Mouse (Mus musculus) limb, embryonic 15.5 days (tissue): ENCODE data around the gene Tigd4. TPM values are rescaled to one million over a fixed set of nuclear protein-coding genes. Genes with fewer than 3 reads are reported as not detected.

Experiments used
- ATAC-seq: fragments of 200-750 bp; cut with Nextera tagmentation; 2 replicates; pipeline ENCODE4 v1.8.0; 2017; ENCODE audit warnings: low read depth, moderate TSS enrichment; ENCODE audit not compliant: insufficient number of reproducible peaks, low FRiP score, low TSS enrichment
- H3K27ac ChIP-seq: fragments of 300-500 bp; sonication (generic); 2 replicates; pipeline ENCODE4 v1.5.1; 2015; ENCODE audit warnings: moderate library complexity, mild to moderate bottlenecking, inconsistent platforms
- H3K27me3 ChIP-seq: fragments of 300-500 bp; sonication (generic); 2 replicates; pipeline ENCODE4 v1.6.1; 2015; ENCODE audit warnings: inconsistent platforms
- H3K36me3 ChIP-seq: fragments of 300-500 bp; sonication (generic); 2 replicates; pipeline ENCODE4 v1.6.1; 2015; ENCODE audit warnings: inconsistent platforms
- H3K4me1 ChIP-seq: fragments of 300-500 bp; sonication (generic); 2 replicates; pipeline ENCODE4 v1.6.1; 2015; ENCODE audit warnings: inconsistent platforms
- H3K4me2 ChIP-seq: fragments of 300-500 bp; sonication (generic); 2 replicates; pipeline ENCODE4 v1.6.1; 2015; ENCODE audit warnings: mild to moderate bottlenecking, inconsistent platforms
- H3K4me3 ChIP-seq: fragments of 300-500 bp; sonication (generic); 2 replicates; pipeline ENCODE4 v1.5.1; 2015; ENCODE audit warnings: mild to moderate bottlenecking, inconsistent platforms
- H3K9ac ChIP-seq: fragments of 300-500 bp; sonication (generic); 2 replicates; pipeline ENCODE4 v1.6.1; 2015; ENCODE audit warnings: inconsistent platforms
- H3K9me3 ChIP-seq: fragments of 300-500 bp; sonication (generic); 2 replicates; pipeline ENCODE4 v1.6.1; 2016; ENCODE audit warnings: inconsistent platforms
- WGBS: fragments of 180-500 bp; shearing (Covaris S2); methylation state at CpG from one replicate; pipeline ENCODE4 v1.1.7; 2015; 5-methylcytosine and 5-hydroxymethylcytosine counted together
- polyA plus RNA-seq: library from polyadenylated mRNA; unstranded; fragments of >200 nt; fragmentation: Nextera tagmentation; extraction: Ambion mirVana; gene quantifications from 2 replicates; pipeline ENCODE4 v1.2.1, GENCODE M21; 2015

Gene Tigd4
- polyA plus RNA-seq, 1 experiment from 2014 or later, result 2.4 TPM

GRCm38 (mm10) chr3:84640536-84640935 lies 47.2 kb downstream of the Tigd4 start:
- Histone ChIP-seq H3K9ac (no peak overlapping the region), H3K4me1 (0 out of 2 replicates have a peak, but pooled peaks cover 2% of the 10 kb centered on the region), H3K4me2 (no peak overlapping the region), H3K9me3 (no peaks in the 10 kb centered on the region), H3K4me3 (no peak overlapping the region), H3K36me3 (no peaks in the 10 kb centered on the region), H3K27me3 (no peaks in the 10 kb centered on the region), H3K27ac (no peak overlapping the region)
- no peak for ATAC-seq
- 61% methylated on average over 6 of the region's 6 CpGs for WGBS

GRCm38 (mm10) chr3:84641391-84641790 lies 48.0 kb downstream of the Tigd4 start:
- H3K27me3 ChIP-seq, result no peaks in the 10 kb centered on the region
- WGBS, result 87% methylated on average over 2 of the region's 2 CpGs
- H3K9ac ChIP-seq, result no peak overlapping the region
- H3K4me1 ChIP-seq, result 0 out of 2 replicates have a peak, but pooled peaks cover 2% of the 10 kb centered on the region
- no peaks in the 10 kb centered on the region for H3K36me3 ChIP-seq
- no peak overlapping the region for H3K4me3 ChIP-seq
- no peak overlapping the region for H3K27ac ChIP-seq
- H3K4me2 ChIP-seq, result no peak overlapping the region
- no peak for ATAC-seq
- H3K9me3 ChIP-seq, result no peaks in the 10 kb centered on the region

- H3K4me1 ChIP-seq, result 0 out of 2 replicates have a peak, but pooled peaks cover 2% of the 10 kb centered on the region
- H3K4me2 ChIP-seq, result no peak overlapping the region
- WGBS, result 78% methylated on average over 4 of the region's 4 CpGs
- H3K27ac ChIP-seq, result no peak overlapping the region
- no peaks in the 10 kb centered on the region for H3K27me3 ChIP-seq
- H3K9ac ChIP-seq, result no peak overlapping the region
- no peak overlapping the region for H3K4me3 ChIP-seq
- no peak for ATAC-seq
- no peaks in the 10 kb centered on the region for H3K36me3 ChIP-seq
- H3K9me3 ChIP-seq, result no peaks in the 10 kb centered on the region
These were observed 49.6 kb downstream of the Tigd4 start for GRCm38 (mm10) chr3:84642942-84643341.

GRCm38 (mm10) chr3:84645156-84646006 lies 52.0 kb downstream of the Tigd4 start:
- H3K4me3 ChIP-seq, result no peak overlapping the region
- H3K4me1 ChIP-seq, result no peaks in the 10 kb centered on the region
- no peak overlapping the region for H3K4me2 ChIP-seq
- H3K9me3 ChIP-seq, result no peaks in the 10 kb centered on the region
- no peak overlapping the region for H3K9ac ChIP-seq
- H3K27ac ChIP-seq, result peak overlapping the region; percentile 55
- whole genome bisulfite sequencing, result 62% methylated on average over 9 of the region's 9 CpGs
- H3K36me3 ChIP-seq, result no peaks in the 10 kb centered on the region
- H3K27me3 ChIP-seq, result no peaks in the 10 kb centered on the region
- no peak for ATAC-seq

- no peak for ATAC-seq
- Histone ChIP-seq H3K9me3 (no peaks in the 10 kb centered on the region), H3K4me3 (no peak overlapping the region), H3K27ac (peak overlapping the region; percentile 55), H3K4me2 (no peak overlapping the region), H3K27me3 (no peaks in the 10 kb centered on the region), H3K9ac (no peak overlapping the region), H3K4me1 (no peaks in the 10 kb centered on the region), H3K36me3 (no peaks in the 10 kb centered on the region)
- 59% methylated on average over 3 of the region's 3 CpGs for WGBS
These were observed 52.6 kb downstream of the Tigd4 start for GRCm38 (mm10) chr3:84646007-84646290.

- H3K4me1 ChIP-seq, result no peaks in the 10 kb centered on the region
- no peak overlapping the region for H3K9ac ChIP-seq
- H3K9me3 ChIP-seq, result no peaks in the 10 kb centered on the region
- H3K4me3 ChIP-seq, result no peak overlapping the region
- no peaks in the 10 kb centered on the region for H3K36me3 ChIP-seq
- no peak for ATAC-seq
- no peak overlapping the region; the same call in 1 of the 2 replicates for H3K27ac ChIP-seq
- H3K27me3 ChIP-seq, result no peaks in the 10 kb centered on the region
- WGBS, result 69% methylated on average over 8 of the region's 8 CpGs
- no peak overlapping the region for H3K4me2 ChIP-seq
These were observed 53.0 kb downstream of the Tigd4 start for GRCm38 (mm10) chr3:84646331-84646845.

Other genes with a start within 250 kb of the Tigd4 start
- gene Fhdc1, start 113.1 kb upstream of the Tigd4 start, polyA plus RNA-seq, result 10.7 and 11.5 TPM in 2 replicates
- 54.5 and 56.7 TPM in 2 replicates for gene Arfip1, start 10.9 kb upstream of the Tigd4 start, polyA plus RNA-seq
- gene Tmem154, start 72.6 kb downstream of the Tigd4 start, polyA plus RNA-seq, result 15.3 and 16.5 TPM in 2 replicates
- 11.4 and 13.6 TPM in 2 replicates for gene Fbxw7, start 221.7 kb downstream of the Tigd4 start, polyA plus RNA-seq